Mouse (Mus musculus) granulocyte monocyte progenitor cell, adult 5-6 weeks (primary cell): ENCODE results near the gene Gm28434. TPM values are rescaled to one million over a fixed set of nuclear protein-coding genes. Genes with fewer than 3 reads are reported as not detected.

Experiments used
- ATAC-seq: replicated peaks from 2 replicates; pipeline ENCODE4 v1.8.0; 2016; ENCODE audit warnings: mild to moderate bottlenecking, moderate TSS enrichment, inconsistent platforms; ENCODE audit not compliant: poor library complexity, severe bottlenecking
- total RNA-seq, 2 experiments: library from RNA; stranded (forward) in 1 of 2; stranded (reverse) in 1 of 2; fragments of 200-712, 200-1000 nt in 1 of 2; fragments of >200 nt in 1 of 2; fragmentation: Nextera tagmentation in 1 of 2; gene quantifications; 2 replicates each; pipeline ENCODE4 v1.2.3; 2014 to 2017

The Gm28434 gene
- total RNA-seq (2014; fragmentation: Nextera tagmentation) (not detected in 2 replicates), total RNA-seq (2017) (not detected in 2 replicates)

- no peak for ATAC-seq
Observed at GRCm38 (mm10) chr5:87969201-87969600, at the start of gene Gm28434, which contains the start of gene 2310003L06Rik. Gm28434 (plus strand) TSS chr5:87969517. 2310003L06Rik (plus strand) TSS chr5:87969459.

GRCm38 (mm10) chr5:87925372-87925771 is 43.9 kb upstream of the Gm28434 start, which contains the start of gene Csn3:
Csn3 (plus strand) TSS chr5:87925579.
- no peak for ATAC-seq

- no peak for ATAC-seq
Observed at GRCm38 (mm10) chr5:87931603-87932002, 37.7 kb upstream of the Gm28434 start.

GRCm38 (mm10) chr5:87940752-87941151 is 28.6 kb upstream of the Gm28434 start:
- ATAC-seq = no peak

- ATAC-seq = no peak
Observed at GRCm38 (mm10) chr5:87942515-87942914, 26.8 kb upstream of the Gm28434 start.

- no peak for ATAC-seq
Observed at GRCm38 (mm10) chr5:87951836-87952235, 17.5 kb upstream of the Gm28434 start.

GRCm38 (mm10) chr5:87979139-87979538 is 9.8 kb downstream of the Gm28434 start, which contains the start of gene Cabs1:
Cabs1 (plus strand) TSS chr5:87979439.
- ATAC-seq = no peak

GRCm38 (mm10) chr5:87982468-87983214 is 13.3 kb downstream of the Gm28434 start:
- no peak for ATAC-seq

- no peak for ATAC-seq
Observed at GRCm38 (mm10) chr5:88002249-88002648, 32.9 kb downstream of the Gm28434 start, which contains the start of gene Smr3a. Smr3a (plus strand) TSS chr5:88002549.

GRCm38 (mm10) chr5:88005241-88005640 is 35.9 kb downstream of the Gm28434 start:
- ATAC-seq = no peak

Other genes with a start within 250 kb of the Gm28434 start
- not detected in 2 replicates for gene Csn1s2a, start 194.9 kb upstream of the Gm28434 start, total RNA-seq (2014; fragmentation: Nextera tagmentation)
- not detected in 2 replicates for gene Csn1s2a, start 194.9 kb upstream of the Gm28434 start, total RNA-seq (2017)
- gene Csn1s2b, start 161.4 kb upstream of the Gm28434 start, total RNA-seq (2014; fragmentation: Nextera tagmentation) = not detected in 2 replicates
- not detected in 2 replicates for gene Csn1s2b, start 161.4 kb upstream of the Gm28434 start, total RNA-seq (2017)
- not detected in 2 replicates for gene Prr27, start 143.8 kb upstream of the Gm28434 start, total RNA-seq (2014; fragmentation: Nextera tagmentation)
- not detected in 2 replicates for gene Prr27, start 143.8 kb upstream of the Gm28434 start, total RNA-seq (2017)
- not detected in 2 replicates for gene Odam, start 84.5 kb upstream of the Gm28434 start, total RNA-seq (2014; fragmentation: Nextera tagmentation)
- gene Odam, start 84.5 kb upstream of the Gm28434 start, total RNA-seq (2017) = not detected in 2 replicates
- not detected in 2 replicates for gene Csn3, start 43.9 kb upstream of the Gm28434 start, total RNA-seq (2014; fragmentation: Nextera tagmentation)
- not detected in 2 replicates for gene Csn3, start 43.9 kb upstream of the Gm28434 start, total RNA-seq (2017)
- not detected in 2 replicates for gene 2310003L06Rik, start 58 bp upstream of the Gm28434 start, total RNA-seq (2014; fragmentation: Nextera tagmentation)
- gene 2310003L06Rik, start 58 bp upstream of the Gm28434 start, total RNA-seq (2017) = not detected in 2 replicates
- not detected in 2 replicates for gene Cabs1, start 9.9 kb downstream of the Gm28434 start, total RNA-seq (2014; fragmentation: Nextera tagmentation)
- not detected in 2 replicates for gene Cabs1, start 9.9 kb downstream of the Gm28434 start, total RNA-seq (2017)
- gene Smr3a, start 33.0 kb downstream of the Gm28434 start, total RNA-seq (2014; fragmentation: Nextera tagmentation) = not detected in 2 replicates
- not detected in 2 replicates for gene Smr3a, start 33.0 kb downstream of the Gm28434 start, total RNA-seq (2017)
- not detected in 2 replicates for gene Smr2, start 117.0 kb downstream of the Gm28434 start, total RNA-seq (2014; fragmentation: Nextera tagmentation)
- not detected in 2 replicates for gene Smr2, start 117.0 kb downstream of the Gm28434 start, total RNA-seq (2017)
- gene Gm11116, start 142.0 kb downstream of the Gm28434 start, total RNA-seq (2014; fragmentation: Nextera tagmentation) = not detected in 2 replicates
- gene Gm11116, start 142.0 kb downstream of the Gm28434 start, total RNA-seq (2017) = not detected in 2 replicates
- gene Gm11115, start 184.6 kb downstream of the Gm28434 start, total RNA-seq (2014; fragmentation: Nextera tagmentation) = not detected in 2 replicates
- gene Gm11115, start 184.6 kb downstream of the Gm28434 start, total RNA-seq (2017) = not detected in 2 replicates